Mouse (Mus musculus) CD4-positive helper T cell, adult 2 months (primary cell): ENCODE data around the gene Gm10282.
A peak's percentile ranks its signal among the peaks of the same experiment; 100 is the strongest.

ENCODE experiments used
- DNase-seq: peaks from one replicate; pipeline ENCODE4 v3.0.0-alpha.2; 2012; ENCODE audit warnings: low read depth, missing footprints, low spot score

Gm10282 gene

GRCm38 (mm10) chr8:72261431-72261830 lies 43.6 kb downstream of the Gm10282 start:
- DNase-seq, result no peak

GRCm38 (mm10) chr8:72261019-72261418 lies 44.0 kb downstream of the Gm10282 start:
- peak; percentile 83 for DNase-seq

DNA sequence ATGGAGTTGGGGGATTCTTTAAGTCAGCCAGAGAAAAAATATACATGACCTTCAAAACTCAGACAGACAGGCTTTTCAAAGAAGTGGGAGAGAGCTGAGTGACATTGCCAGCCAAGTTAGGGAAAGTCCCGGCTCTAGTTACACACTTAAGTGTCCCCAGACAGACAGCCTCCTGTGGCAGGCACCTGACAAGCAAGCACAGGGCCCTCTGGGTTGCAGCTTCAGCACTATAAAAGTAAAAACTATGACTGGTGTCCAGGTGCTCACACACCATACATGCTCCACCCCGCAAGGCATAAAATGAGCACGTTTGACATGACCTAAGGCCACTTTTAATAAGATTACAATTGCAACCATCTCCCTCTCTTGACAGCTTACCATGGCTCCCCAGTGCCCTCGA lies 44.5 kb downstream of the Gm10282 start:
- DNase-seq, result peak; percentile 29

DNA sequence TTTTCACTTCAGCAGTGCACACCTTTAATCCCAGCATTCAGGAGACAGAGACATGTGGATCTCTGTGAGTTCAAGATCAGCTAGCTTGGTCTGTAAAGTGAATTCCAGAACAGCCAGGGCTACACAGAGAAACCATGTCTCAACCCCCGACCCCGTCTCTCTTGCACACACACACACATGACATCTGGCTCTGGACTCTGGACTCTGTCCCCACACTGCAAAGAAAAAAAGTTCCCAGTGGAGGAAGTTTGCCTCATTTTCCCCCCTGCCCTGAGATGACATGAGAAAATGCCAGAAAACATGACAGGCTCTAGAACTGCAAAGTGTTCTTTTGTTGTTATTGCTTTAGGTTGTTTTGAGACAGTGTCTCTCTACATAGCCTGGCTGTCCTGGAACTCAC lies 45.2 kb downstream of the Gm10282 start:
- DNase-seq, result no peak

DNA sequence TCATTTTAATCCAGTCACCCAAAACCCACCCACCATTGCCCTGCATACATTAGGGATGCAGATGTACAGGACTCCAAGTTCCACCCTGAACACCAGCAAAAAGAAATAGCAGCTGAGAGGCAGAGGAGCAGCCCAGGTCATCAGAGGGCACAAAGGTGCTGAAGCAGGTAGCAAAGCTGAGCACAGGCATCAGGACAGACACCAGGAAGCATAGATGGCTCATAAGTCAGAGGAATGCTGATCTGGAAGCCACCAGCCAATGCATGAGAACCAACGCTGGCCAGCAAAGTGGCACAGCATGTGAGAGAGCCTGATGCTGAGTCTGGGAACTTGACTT lies 47.2 kb downstream of the Gm10282 start:
- no peak for DNase-seq

DNA sequence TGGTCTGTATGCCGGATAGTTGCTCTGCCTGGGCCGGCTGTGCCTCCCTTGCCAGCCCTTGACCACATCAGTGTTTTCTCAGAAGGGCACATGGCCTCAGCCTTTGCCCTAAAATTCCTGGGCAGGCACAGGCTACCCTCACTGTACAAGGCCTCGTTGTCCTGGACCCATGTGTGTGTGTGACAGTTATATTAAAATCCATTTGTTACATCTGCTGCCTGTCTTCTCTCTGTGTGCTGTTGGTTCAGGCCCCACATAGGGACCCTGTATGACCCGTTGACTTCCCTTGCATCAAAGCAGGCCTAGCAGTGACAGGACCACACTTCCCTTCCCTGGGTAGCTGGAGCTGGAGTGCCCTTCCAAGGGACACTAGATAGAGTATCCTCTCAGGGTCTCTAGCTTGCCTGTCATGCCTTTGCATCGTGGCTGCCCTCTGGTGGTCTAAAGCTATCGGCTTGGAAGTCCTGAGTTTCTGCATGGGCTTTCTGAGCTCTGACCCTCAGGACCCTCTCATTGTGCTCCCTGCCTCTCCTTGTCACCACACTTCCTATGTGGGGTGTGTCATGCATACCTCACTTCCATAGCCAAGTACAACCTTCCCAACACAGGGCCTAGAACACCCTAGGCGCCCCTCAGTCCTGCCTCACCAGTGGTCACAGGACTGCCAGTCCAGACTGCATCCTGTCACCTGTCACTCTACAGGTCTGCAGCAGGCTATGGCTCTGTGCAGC lies 47.7 kb downstream of the Gm10282 start:
- peak; percentile 34 for DNase-seq
